Mouse (Mus musculus) bone marrow, adult 2 months (tissue): ENCODE measurements around the gene Ppfibp2. TPM values are rescaled to one million over a fixed set of nuclear protein-coding genes. Genes with fewer than 3 reads are reported as not detected.

Source experiments
- H3K27ac ChIP-seq: fragments of 200-500 bp; 2 replicates; pipeline ENCODE4 v1.5.1; 2012; ENCODE audit warnings: low read depth, mild to moderate bottlenecking, control low read depth, inconsistent platforms, low read length; ENCODE audit not compliant: control insufficient read depth, poor library complexity, insufficient read depth
- H3K4me1 ChIP-seq: fragments of 200-500 bp; 2 replicates; pipeline ENCODE4 v1.6.1; 2011; ENCODE audit warnings: low read length; ENCODE audit not compliant: control insufficient read depth, insufficient read depth
- H3K4me3 ChIP-seq: fragments of 200-500 bp; replicated peaks from 2 replicates; pipeline ENCODE3; 2011; ENCODE audit warnings: mild to moderate bottlenecking, low read depth, low read length, control low read depth; ENCODE audit not compliant: control insufficient read depth
- CTCF ChIP-seq: fragments of 200-500 bp; IDR thresholded peaks from 2 replicates; pipeline ENCODE4 v1.5.1; 2011; ENCODE audit warnings: low read length, control low read depth; ENCODE audit not compliant: control insufficient read depth, insufficient read depth
- POLR2A ChIP-seq: fragments of 200-500 bp; IDR thresholded peaks from 2 replicates; pipeline ENCODE4 v1.6.1; 2011; ENCODE audit warnings: low read depth, mild to moderate bottlenecking, control low read depth, low read length, borderline replicate concordance; ENCODE audit not compliant: control insufficient read depth
- WGBS: fragments of 180-500 bp; shearing (Covaris S2); methylation state at CpG from one replicate; pipeline ENCODE4 v1.1.7; 2018; 5-methylcytosine and 5-hydroxymethylcytosine counted together
- polyA plus RNA-seq: library from polyadenylated mRNA; stranded (reverse); fragments of >200 nt; gene quantifications from 2 replicates; pipeline ENCODE4 v1.2.4, GENCODE M21; 2011; ENCODE audit warnings: low replicate concordance; ENCODE audit not compliant: missing spikeins, insufficient read depth, insufficient read length

Ppfibp2 gene
- polyA plus RNA-seq, 1 experiment = 3.7 TPM

DNA sequence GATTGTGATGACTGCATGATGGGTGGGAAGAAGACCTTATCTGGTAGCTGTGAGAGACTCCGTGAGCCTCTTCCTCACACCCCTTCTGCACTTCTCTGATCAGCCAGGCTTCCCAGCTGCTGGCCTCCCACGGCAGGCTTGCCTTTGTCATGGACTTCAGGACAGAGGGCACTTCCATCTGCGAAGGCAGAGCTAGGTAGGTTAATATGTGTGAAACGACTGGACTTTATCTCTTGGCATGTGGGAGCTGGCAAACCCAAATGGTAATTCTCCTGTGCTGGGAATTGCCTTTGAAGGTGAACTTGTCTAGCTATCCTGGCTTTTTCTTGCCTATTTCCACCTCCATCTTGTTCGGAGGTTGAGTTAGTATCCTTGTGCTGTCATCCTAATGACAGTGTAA is 5.6 kb downstream of the Ppfibp2 start:
- WGBS = 85% methylated on average over 5 of the region's 5 CpGs
- no peak for TF ChIP-seq POLR2A
- TF ChIP-seq CTCF = no peak
- no peaks in the 10 kb centered on the region; the same call in 1 of the 2 replicates for H3K4me1 ChIP-seq
- H3K27ac ChIP-seq = no peak overlapping the region
- no peak overlapping the region for H3K4me3 ChIP-seq

DNA sequence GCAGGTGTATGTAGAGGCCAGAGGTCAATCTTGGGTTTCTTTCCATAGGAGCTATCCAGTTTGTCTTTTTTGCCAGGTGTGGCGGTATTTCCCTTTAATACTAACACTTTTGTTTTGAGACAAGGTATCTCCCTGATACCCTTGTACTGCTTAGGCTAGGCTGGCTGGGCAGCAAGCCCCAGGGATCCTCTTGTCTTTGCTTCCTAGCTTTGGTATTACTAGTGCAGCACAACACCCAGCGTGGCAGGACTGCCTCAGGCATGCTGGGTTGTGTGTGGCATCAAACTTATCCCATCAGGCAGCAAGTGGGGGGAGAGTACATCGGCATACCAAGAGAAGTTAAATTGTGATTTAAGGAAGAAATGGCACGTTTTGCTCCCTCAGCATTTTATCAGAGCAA is 7.5 kb downstream of the Ppfibp2 start:
- 79% methylated on average over 4 of the region's 4 CpGs for WGBS
- no peaks in the 10 kb centered on the region; the same call in 1 of the 2 replicates for H3K4me1 ChIP-seq
- H3K4me3 ChIP-seq = no peak overlapping the region
- TF ChIP-seq POLR2A (no peak), CTCF (no peak)
- H3K27ac ChIP-seq = no peak overlapping the region

DNA sequence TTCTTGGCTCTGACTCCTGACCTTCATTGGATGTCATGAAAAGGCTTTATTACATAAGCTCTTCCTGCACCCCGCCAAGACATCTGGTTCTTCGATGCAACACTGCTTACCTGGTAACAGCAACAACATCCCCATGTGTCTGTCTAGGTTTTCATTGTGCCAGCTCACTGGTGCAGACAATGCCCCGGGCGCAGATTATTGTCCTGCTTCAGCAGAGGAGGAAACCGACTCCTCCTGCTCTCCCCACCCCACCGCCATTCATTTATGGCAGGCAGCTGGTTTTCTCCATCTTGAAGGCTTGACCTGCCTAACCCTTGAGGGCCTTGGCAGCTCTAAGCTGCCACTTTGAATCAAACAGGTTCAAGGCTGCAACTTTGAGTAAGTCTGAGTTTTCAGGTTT is 7.9 kb downstream of the Ppfibp2 start:
- TF ChIP-seq POLR2A (no peak), CTCF (no peak)
- H3K27ac ChIP-seq = no peak overlapping the region
- no peak overlapping the region for H3K4me3 ChIP-seq
- WGBS = 88% methylated on average over 6 of the region's 6 CpGs
- H3K4me1 ChIP-seq = no peaks in the 10 kb centered on the region; the same call in 1 of the 2 replicates

DNA sequence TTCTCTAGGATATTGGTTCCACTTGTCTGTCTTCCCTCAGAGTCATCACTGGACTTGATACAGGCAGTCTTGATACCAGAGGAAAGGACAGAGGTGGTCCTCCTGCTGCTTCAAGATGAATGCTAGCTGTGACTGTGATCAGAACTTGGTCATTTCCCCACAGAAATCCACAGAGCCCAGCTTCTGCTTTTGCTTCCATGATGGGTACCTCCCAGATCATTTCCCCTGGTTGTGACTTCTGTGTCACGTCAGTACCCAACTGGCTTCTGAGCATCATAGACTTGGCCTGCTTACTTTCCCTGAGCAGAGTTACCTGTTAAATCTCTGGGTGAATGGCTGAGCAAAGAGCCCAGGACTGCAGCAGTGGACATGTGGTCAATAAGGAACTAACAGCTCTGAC is 12.8 kb downstream of the Ppfibp2 start:
- 39% methylated on average over 1 of the region's 1 CpGs for WGBS
- H3K27ac ChIP-seq = no peak overlapping the region
- no peak overlapping the region for H3K4me3 ChIP-seq
- TF ChIP-seq POLR2A (no peak), CTCF (no peak)
- no peaks in the 10 kb centered on the region; the same call in 1 of the 2 replicates for H3K4me1 ChIP-seq

DNA sequence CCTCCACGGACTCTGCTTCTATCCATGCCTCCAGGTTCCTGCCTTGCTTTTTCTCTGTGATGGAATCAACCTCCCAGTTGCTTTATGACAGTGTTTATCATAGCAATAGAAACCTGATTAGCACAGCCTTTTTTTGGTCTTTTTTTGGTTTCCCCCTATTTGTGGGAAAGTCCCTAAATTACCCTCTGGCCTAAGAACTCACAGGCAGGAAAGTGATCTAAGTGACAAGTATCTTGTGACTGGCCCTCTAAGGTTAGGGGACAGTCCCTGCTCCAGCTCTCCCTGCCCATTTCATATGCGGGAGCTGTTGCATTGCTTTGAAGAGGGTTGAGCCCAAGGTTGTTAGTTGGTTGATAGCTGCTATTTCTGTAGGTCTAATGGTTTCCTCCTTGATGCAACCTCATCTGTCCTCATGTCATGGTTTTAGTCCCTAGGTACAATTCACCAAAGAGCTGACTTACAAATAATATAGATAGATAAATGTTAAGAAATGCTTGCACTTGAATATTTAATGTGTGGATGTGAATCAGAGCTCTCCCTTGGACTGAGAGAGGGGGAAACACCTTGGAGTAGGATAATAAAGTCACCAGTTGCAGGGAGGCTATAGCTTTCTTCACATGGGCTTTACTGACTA is 14.7 kb downstream of the Ppfibp2 start:
- Histone ChIP-seq H3K4me1 (no peaks in the 10 kb centered on the region), H3K4me3 (no peak overlapping the region), H3K27ac (no peak overlapping the region)
- TF ChIP-seq CTCF = no peak
- TF ChIP-seq POLR2A = no peak
- WGBS = 70% methylated on average over 2 of the region's 2 CpGs

DNA sequence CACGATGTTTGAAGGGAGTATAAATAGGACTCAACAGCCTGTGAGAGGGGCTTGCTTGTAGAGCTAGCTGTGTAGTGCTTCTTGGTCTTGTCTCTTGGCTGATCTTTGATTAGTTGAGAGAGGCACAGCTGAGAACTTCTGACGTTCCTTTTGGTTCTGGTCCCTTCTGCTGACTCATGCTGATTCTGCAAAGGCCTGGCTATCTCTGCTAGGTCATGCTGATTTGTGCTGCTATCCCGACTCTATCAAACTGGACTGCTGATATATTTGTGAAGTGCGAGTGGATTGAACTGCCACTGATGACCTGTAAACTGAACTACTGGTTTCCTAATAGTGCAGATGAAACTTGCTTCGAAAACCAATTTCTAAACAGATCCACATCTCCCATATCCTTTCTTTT is 15.9 kb downstream of the Ppfibp2 start:
- WGBS = 58% methylated on average over 5 of the region's 5 CpGs
- Histone ChIP-seq H3K27ac (no peak overlapping the region), H3K4me3 (no peak overlapping the region), H3K4me1 (no peaks in the 10 kb centered on the region)
- TF ChIP-seq POLR2A (no peak), CTCF (no peak)

DNA sequence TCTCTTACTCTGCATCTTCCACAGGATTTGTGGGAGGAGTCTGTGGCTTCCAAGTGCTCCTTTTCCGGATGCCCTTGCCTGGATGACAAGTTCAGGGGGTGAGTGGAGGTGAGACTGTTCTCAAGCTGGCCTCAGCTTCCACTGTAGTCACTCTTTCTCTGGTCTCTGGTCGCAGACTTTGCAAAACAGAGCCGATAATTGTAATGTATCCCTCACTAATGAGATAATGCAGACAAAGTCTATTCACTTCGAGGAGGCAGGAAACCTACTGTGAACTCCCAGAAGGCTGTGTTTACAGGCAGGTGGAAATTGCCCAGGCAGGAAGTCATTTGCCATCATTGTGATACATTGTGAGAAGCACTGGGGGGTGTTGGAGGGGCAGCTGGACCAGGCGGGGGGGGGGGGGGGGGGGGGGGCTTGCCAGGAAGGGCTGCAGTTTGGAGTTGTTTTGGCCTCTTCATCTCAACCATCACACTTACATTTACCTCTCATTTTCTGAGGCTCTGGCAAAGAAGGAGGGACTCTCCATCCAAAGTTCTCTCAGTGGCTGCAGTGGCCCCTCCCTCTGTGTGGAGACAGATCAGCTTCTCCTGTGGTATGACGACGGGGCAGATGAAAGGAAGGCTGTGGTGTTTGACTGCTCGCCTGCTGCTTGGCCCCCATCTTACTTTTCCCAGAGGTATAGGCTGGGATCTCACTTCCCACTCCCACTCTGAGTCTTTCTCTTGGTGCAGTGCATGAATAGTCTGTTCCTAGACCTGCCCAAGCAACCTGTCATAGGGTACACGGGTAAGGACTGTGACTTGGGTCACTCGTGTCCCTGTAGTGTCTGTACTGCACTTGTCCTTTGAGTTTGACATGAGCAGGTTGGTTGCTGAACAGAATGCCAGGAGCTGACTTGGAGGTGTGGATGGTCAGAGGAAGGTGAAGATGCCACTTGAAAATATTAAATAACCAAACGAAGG is 23.3 kb downstream of the Ppfibp2 start:
- H3K27ac ChIP-seq = no peak overlapping the region
- no peak overlapping the region for H3K4me3 ChIP-seq
- 43% methylated on average over 11 of the region's 11 CpGs for WGBS
- TF ChIP-seq POLR2A = no peak
- no peaks in the 10 kb centered on the region for H3K4me1 ChIP-seq

DNA sequence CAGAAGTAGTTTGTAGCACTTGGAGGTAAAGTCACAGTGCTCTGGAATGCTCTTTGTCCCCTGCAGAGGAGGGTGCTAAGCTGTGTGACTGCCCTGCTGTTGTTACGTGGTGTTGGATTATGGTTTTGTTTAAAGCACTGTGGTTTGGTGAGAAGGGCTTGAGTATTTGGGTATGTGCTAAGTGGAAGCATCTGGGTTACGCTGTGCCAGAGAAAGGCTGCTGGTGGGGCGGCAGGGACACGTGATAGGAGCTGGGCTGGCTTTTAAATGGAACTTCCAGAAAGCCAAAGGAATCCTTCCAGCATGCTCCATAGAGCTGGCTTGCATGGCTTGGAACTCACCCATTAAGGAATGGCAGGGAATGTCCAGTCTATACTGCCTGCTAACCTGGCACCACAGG is 24.2 kb downstream of the Ppfibp2 start:
- no peak overlapping the region for H3K27ac ChIP-seq
- H3K4me1 ChIP-seq = no peaks in the 10 kb centered on the region
- no peak overlapping the region for H3K4me3 ChIP-seq
- TF ChIP-seq CTCF = no peak
- 60% methylated on average over 4 of the region's 4 CpGs for WGBS
